Mouse (Mus musculus) hindbrain, embryonic 13.5 days (tissue): ENCODE measurements around the gene Wdhd1. TPM values are rescaled to one million over a fixed set of nuclear protein-coding genes. Genes with fewer than 3 reads are reported as not detected.

Experiments used
- ATAC-seq: fragments of 200-750 bp; cut with Nextera tagmentation; 2 replicates; pipeline ENCODE4 v1.8.0; 2017; ENCODE audit warnings: moderate TSS enrichment; ENCODE audit not compliant: low FRiP score
- H3K27ac ChIP-seq: fragments of 300-500 bp; sonication (generic); 2 replicates; pipeline ENCODE4 v1.5.1; 2015; ENCODE audit warnings: inconsistent platforms, mild to moderate bottlenecking, moderate library complexity
- H3K27me3 ChIP-seq: fragments of 300-500 bp; sonication (generic); 2 replicates; pipeline ENCODE4 v1.6.1; 2015; ENCODE audit warnings: mild to moderate bottlenecking, inconsistent platforms
- H3K36me3 ChIP-seq: fragments of 300-500 bp; sonication (generic); 2 replicates; pipeline ENCODE4 v1.6.1; 2015; ENCODE audit warnings: mild to moderate bottlenecking, inconsistent platforms
- H3K4me1 ChIP-seq: fragments of 300-500 bp; sonication (generic); replicated peaks from 2 replicates; pipeline ENCODE4 v1.6.1; 2015; ENCODE audit warnings: inconsistent platforms
- H3K4me2 ChIP-seq: fragments of 300-500 bp; sonication (generic); 2 replicates; pipeline ENCODE4 v1.6.1; 2015; ENCODE audit warnings: inconsistent platforms, mild to moderate bottlenecking, moderate library complexity
- H3K4me3 ChIP-seq: fragments of 300-500 bp; sonication (generic); 2 replicates; pipeline ENCODE4 v1.5.1; 2015; ENCODE audit warnings: mild to moderate bottlenecking, inconsistent platforms
- H3K9ac ChIP-seq: fragments of 300-500 bp; sonication (generic); 2 replicates; pipeline ENCODE4 v1.6.1; 2015; ENCODE audit warnings: mild to moderate bottlenecking, inconsistent platforms
- H3K9me3 ChIP-seq: fragments of 300-500 bp; sonication (generic); 2 replicates; pipeline ENCODE4 v1.6.1; 2016; ENCODE audit warnings: inconsistent platforms
- WGBS: fragments of 180-500 bp; shearing (Covaris S2); methylation state at CpG from one replicate; pipeline ENCODE4 v1.1.7; 2015; 5-methylcytosine and 5-hydroxymethylcytosine counted together
- polyA plus RNA-seq: library from polyadenylated mRNA; unstranded; fragments of >200 nt; fragmentation: Nextera tagmentation; extraction: Ambion mirVana; gene quantifications from 2 replicates; pipeline ENCODE4 v1.2.1, GENCODE M21; 2015

The Wdhd1 gene
- polyA plus RNA-seq, 1 experiment from 2014 or later, result 17.7 TPM

DNA sequence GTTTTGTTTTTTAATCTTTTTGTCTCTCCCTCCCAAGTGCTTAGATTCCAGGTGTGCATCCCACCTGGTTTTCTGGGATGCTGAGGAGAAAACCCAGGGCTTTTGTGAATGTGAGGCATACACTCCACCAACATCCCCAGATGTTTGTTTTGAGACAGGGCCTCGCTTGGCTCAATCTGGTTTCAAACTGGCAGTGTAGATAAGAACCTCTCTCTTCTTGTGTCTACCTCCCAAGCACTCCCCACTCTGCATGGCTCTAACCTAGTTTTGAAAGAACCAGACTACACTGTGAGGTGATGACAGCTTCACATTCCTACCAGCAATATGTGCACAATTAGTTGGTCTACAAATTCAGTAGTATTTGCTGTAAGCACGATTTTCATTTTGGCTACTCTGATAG, 43.1 kb downstream of the Wdhd1 start:
- Histone ChIP-seq H3K4me3 (no peak overlapping the region), H3K9me3 (peaks cover 7% of the 10 kb centered on the region), H3K9ac (no peak overlapping the region), H3K27me3 (no peaks in the 10 kb centered on the region), H3K4me2 (no peak overlapping the region), H3K4me1 (no peaks in the 10 kb centered on the region), H3K36me3 (no peaks in the 10 kb centered on the region), H3K27ac (no peak overlapping the region)
- no peak for ATAC-seq
- WGBS, result 74% methylated on average over 2 of the region's 2 CpGs

DNA sequence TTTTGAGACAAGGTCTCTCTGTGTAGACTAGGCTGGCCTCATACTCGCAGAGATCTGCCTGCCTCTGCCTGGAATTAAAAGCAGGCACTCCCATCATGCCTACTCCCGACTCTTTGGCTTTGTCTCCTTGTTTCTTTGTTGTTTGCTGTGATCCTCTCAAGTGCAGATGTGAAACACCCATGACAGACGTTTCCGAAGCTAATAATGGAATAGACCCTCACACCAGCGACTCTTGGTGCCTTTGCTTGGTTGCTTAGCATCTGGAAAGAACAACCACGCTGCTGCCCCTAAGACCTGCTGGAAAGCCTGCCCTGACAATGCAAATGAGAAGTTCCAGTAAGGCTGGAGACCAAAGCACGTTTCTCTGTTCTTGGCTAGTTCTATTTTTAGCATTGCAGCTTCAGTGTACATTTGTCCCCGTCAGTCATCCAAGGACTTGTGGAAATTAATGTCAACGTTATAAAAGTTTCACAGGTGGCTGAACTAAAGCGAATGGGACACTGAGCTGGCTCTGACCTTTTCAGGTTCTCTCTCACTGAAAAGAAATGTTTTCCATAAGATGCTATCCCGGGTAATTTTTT, 46.8 kb downstream of the Wdhd1 start:
- Histone ChIP-seq H3K4me1 (no peaks in the 10 kb centered on the region), H3K27ac (no peak overlapping the region), H3K4me2 (no peak overlapping the region), H3K4me3 (no peak overlapping the region), H3K36me3 (no peaks in the 10 kb centered on the region), H3K9ac (no peak overlapping the region), H3K9me3 (no peaks in the 10 kb centered on the region), H3K27me3 (no peaks in the 10 kb centered on the region)
- no peak for ATAC-seq
- 83% methylated on average over 11 of the region's 11 CpGs for WGBS

- Histone ChIP-seq H3K27me3 (no peaks in the 10 kb centered on the region), H3K4me1 (no peaks in the 10 kb centered on the region), H3K4me3 (no peak overlapping the region), H3K4me2 (no peak overlapping the region), H3K9ac (no peak overlapping the region), H3K36me3 (no peaks in the 10 kb centered on the region), H3K9me3 (no peaks in the 10 kb centered on the region), H3K27ac (no peak overlapping the region)
- WGBS, result 92% methylated on average over 8 of the region's 8 CpGs
- no peak for ATAC-seq
These were observed 50.7 kb downstream of the Wdhd1 start for GRCm38 (mm10) chr14:47225931-47226330.

DNA sequence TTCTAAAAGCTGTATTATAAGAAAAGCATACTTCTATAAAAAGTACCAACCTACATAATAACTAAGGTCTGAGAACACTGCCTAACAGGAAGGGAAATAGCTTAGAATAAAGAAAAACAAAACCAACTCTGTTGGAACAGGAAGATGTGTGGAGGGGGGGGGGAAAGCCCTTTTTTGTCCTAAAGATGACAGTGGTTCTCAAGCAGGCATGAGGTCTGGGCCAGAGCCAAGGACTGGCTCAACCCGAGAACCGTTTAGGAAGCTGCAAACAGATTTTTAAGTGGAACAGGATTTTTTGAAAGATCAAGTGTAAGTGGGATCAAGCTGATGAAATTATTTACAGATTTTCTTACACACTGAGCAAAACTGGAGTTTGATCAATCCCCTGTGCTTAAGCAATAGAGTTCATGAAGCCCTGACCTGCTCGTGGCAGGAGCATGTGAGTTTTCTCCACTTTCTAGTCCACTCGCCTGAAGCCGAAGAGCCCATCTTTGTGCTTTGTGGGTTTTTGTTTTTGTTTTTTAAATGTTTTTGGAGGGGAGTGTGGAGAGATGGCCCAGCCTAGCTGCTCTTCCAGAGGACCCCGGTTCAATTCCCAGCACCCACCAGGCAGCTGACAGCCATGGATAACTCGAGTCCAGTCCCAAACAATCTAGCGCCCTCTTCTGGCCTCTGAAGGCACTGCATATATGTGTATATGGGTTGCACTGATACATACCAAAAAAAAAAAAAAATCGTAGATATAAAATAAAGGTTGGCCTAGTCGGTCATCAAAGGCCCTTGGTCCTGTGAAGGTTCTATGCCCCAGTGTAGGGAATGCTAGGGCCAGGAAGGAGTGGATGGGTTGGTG, 52.0 kb downstream of the Wdhd1 start:
- no peaks in the 10 kb centered on the region for H3K4me1 ChIP-seq
- H3K27ac ChIP-seq, result no peak overlapping the region
- H3K9me3 ChIP-seq, result no peaks in the 10 kb centered on the region
- no peaks in the 10 kb centered on the region for H3K36me3 ChIP-seq
- 83% methylated on average over 10 of the region's 10 CpGs for WGBS
- no peak overlapping the region for H3K9ac ChIP-seq
- H3K4me2 ChIP-seq, result no peak overlapping the region
- no peaks in the 10 kb centered on the region for H3K27me3 ChIP-seq
- H3K4me3 ChIP-seq, result no peak overlapping the region
- ATAC-seq, result no peak

DNA sequence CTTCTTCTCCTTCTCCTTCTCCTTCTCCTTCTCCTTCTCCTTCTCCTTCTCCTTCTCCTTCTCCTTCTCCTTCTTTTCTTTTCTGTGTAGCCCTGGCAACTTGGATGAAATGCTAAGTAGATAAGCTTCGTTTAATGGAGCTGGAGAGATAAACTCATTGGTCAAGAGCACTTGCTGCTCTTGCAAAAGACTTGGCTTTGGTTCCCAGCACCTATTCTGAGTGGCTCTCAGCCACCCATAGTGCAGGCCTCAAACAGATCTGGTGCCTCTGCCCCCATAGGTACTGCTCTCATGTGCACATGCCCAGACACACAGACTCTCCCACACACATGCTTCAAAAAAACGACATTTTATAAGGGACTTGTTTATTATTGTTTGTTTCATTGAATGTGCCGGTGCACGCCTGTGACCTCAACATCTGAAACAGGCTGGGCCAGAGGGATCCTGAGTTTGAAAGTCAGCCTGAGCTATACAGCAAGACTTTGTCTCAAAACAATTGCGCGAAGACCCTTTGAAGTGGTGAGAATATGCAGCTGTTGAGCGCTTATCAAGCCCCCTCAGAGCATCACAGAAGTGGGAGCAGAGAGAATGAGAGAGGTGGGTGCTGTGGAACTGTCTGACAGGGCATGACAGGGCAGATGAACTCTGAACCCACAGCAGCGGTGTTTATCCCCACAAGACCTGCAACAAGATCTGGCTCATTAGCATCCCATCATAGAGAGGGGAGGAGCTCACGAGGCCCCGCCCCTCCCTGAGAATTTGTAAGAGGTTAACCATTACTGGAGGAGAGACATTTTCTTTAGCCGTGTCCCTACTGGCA, 53.8 kb downstream of the Wdhd1 start:
- Histone ChIP-seq H3K27ac (no peak overlapping the region), H3K9me3 (no peaks in the 10 kb centered on the region), H3K4me1 (no peaks in the 10 kb centered on the region), H3K27me3 (no peaks in the 10 kb centered on the region), H3K4me2 (no peak overlapping the region), H3K4me3 (no peak overlapping the region), H3K36me3 (no peaks in the 10 kb centered on the region), H3K9ac (no peak overlapping the region)
- no peak for ATAC-seq
- WGBS, result 81% methylated on average over 11 of the region's 11 CpGs

DNA sequence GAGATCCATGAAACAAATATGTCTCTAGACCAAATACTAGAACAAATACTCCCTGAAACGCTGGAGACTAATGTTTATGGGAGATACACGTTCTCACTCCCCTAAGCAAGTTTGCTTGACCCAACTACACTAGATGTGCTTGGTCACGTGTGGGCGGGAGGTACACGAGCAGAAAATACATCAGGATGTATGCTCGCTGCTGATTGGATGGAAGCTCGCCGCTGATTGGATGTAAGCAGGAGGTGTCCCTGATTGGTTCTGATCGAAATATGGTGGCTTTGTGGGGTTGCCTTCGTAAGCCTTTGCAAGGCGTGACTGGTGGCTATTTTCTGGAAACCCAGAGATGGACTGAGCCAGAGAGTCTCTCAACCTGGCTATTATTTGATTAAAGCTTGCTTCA, 55.1 kb downstream of the Wdhd1 start:
- ATAC-seq, result no peak
- no peak overlapping the region for H3K9ac ChIP-seq
- no peaks in the 10 kb centered on the region for H3K9me3 ChIP-seq
- H3K36me3 ChIP-seq, result no peaks in the 10 kb centered on the region
- no peak overlapping the region for H3K27ac ChIP-seq
- H3K4me1 ChIP-seq, result no peaks in the 10 kb centered on the region
- H3K4me2 ChIP-seq, result no peak overlapping the region
- H3K27me3 ChIP-seq, result no peaks in the 10 kb centered on the region
- no peak overlapping the region for H3K4me3 ChIP-seq
- WGBS, result 87% methylated on average over 11 of the region's 11 CpGs

DNA sequence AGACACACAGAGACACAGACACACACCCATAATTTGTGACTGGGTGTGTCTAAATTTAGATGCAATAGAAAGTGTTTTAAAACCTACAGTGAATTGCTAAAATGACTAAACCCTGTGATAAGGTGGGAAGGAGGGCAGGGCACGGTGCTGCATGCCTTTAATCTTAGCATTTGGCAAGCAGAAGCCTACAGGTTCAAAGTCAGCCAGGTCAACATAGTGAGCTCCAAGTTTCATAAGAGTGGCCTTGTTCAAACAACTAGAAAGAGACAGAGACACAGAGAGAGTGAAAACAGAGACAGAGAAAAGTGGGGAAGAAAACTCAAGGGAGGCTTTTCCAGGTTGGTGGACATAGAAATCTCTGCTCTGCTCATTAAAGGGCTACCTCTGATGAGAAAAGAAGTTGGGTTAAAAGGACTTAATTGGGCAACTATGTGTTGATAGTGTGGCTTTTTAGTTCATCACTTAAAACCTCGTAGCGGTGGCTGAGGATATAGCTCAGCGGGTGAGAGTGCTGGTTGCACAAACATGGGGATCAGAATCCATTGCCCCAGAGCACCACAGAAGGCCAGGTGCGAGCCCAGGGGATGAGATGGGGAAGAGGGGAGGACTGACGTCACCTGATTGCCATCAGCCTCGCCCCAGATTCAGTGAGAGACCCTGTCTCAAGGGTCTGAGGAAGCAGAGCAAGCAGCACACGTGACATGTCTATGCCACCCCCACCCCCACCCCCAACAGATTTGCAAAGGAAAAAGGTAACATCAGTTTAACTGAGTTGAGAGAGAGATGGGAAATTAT, 56.2 kb downstream of the Wdhd1 start:
- no peak overlapping the region for H3K4me2 ChIP-seq
- no peak overlapping the region for H3K27ac ChIP-seq
- 87% methylated on average over 8 of the region's 8 CpGs for WGBS
- no peak for ATAC-seq
- H3K9me3 ChIP-seq, result no peaks in the 10 kb centered on the region
- H3K4me1 ChIP-seq, result no peaks in the 10 kb centered on the region
- H3K36me3 ChIP-seq, result no peaks in the 10 kb centered on the region
- no peak overlapping the region for H3K4me3 ChIP-seq
- no peak overlapping the region for H3K9ac ChIP-seq
- H3K27me3 ChIP-seq, result no peaks in the 10 kb centered on the region

GRCm38 (mm10) chr14:47218766-47219606, 57.7 kb downstream of the Wdhd1 start:
- H3K36me3 ChIP-seq, result no peaks in the 10 kb centered on the region
- no peaks in the 10 kb centered on the region for H3K27me3 ChIP-seq
- no peak overlapping the region for H3K4me2 ChIP-seq
- no peaks in the 10 kb centered on the region for H3K9me3 ChIP-seq
- H3K27ac ChIP-seq, result no peak overlapping the region
- H3K9ac ChIP-seq, result no peak overlapping the region
- no peaks in the 10 kb centered on the region for H3K4me1 ChIP-seq
- no peak for ATAC-seq
- 81% methylated on average over 9 of the region's 9 CpGs for WGBS
- no peak overlapping the region for H3K4me3 ChIP-seq

DNA sequence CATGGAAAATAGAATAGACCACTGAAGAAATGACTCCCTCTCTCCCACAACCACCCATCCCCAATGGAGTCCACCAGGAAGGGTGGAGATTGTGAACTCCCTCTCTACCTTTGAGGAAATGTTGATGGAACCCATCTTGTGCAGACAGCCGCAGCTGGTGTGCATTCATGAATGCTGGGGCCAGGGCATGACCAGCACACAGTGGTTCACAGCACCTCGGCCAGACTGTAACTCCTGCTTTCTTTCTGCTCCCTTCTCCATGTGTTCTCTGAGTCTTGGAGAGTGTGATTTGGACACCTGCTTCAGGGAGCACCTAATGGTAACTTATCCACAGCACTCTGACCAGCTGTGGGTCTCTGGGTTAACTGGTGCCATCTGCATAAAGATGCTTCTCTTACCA, 60.1 kb downstream of the Wdhd1 start:
- H3K4me2 ChIP-seq, result no peak overlapping the region
- WGBS, result 86% methylated on average over 2 of the region's 2 CpGs
- no peaks in the 10 kb centered on the region for H3K27me3 ChIP-seq
- no peak overlapping the region for H3K4me3 ChIP-seq
- no peaks in the 10 kb centered on the region for H3K4me1 ChIP-seq
- ATAC-seq, result no peak
- no peak overlapping the region for H3K9ac ChIP-seq
- no peak overlapping the region for H3K27ac ChIP-seq
- no peaks in the 10 kb centered on the region for H3K36me3 ChIP-seq
- no peaks in the 10 kb centered on the region for H3K9me3 ChIP-seq

DNA sequence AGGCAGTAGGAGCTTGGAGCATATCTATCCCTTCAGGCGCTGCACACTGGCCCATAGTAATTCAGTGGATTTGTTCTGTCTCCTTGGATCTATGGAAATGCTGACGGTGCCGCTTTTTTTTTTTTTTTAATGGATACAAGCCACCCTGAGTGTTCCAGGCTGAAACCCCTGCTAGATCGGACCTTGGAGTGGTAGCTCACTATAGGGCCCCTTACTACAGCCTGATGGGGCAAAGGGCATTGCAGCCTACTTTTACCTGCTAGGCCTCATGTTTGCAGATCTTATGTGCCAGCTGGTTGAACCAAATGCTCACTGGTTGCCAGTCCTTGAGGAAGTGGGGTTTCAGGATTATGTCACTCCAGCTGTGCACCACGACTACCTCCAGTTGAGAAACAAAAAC, 62.3 kb downstream of the Wdhd1 start:
- no peak overlapping the region for H3K4me3 ChIP-seq
- H3K9ac ChIP-seq, result no peak overlapping the region
- H3K4me1 ChIP-seq, result no peaks in the 10 kb centered on the region
- no peaks in the 10 kb centered on the region for H3K27me3 ChIP-seq
- WGBS, result 83% methylated on average over 5 of the region's 5 CpGs
- H3K9me3 ChIP-seq, result no peaks in the 10 kb centered on the region
- no peak overlapping the region for H3K4me2 ChIP-seq
- ATAC-seq, result no peak
- no peaks in the 10 kb centered on the region for H3K36me3 ChIP-seq
- H3K27ac ChIP-seq, result no peak overlapping the region

DNA sequence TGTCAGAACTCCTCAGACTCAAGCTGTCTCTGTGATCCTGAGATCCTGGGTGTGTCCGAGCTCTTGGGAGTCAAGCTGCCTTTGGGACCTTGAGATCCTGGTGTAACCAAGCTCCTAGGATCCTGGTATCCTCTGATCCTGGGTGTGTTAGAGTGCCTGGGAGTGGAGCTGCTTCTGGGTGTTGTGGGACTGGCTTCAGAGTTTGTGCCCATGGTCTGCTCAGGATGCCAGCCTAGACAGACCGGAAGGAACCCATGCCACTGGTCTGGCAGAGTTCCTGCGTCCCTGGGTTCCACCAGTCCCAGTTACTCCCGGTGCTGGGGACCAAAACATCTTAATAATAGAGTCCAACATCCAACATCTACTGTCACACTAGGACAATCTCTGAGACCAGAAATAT, 63.4 kb downstream of the Wdhd1 start:
- H3K27me3 ChIP-seq, result no peaks in the 10 kb centered on the region
- no peak overlapping the region for H3K9ac ChIP-seq
- no peak overlapping the region for H3K4me2 ChIP-seq
- 87% methylated on average over 4 of the region's 4 CpGs for WGBS
- H3K4me3 ChIP-seq, result no peak overlapping the region
- H3K4me1 ChIP-seq, result no peaks in the 10 kb centered on the region
- no peaks in the 10 kb centered on the region for H3K9me3 ChIP-seq
- no peak for ATAC-seq
- H3K27ac ChIP-seq, result no peak overlapping the region
- no peaks in the 10 kb centered on the region for H3K36me3 ChIP-seq
